ENCODE assay signal across 31 mouse cellular contexts in genomic region chr6:147606666-147607065, GRCm38 (mm10).
DNase-seq lines count a peak whose midpoint lies in the region; ATAC-seq and TF ChIP-seq lines count a peak whose summit lies in the region.
"Had no signal": no experiment of that assay in that cellular context is flagged by ENCODE, and none has a peak within 500 bp of the region (broad histone marks: within the 10 kb centered on the region; RNA-seq: fewer than 3 reads in every experiment).

No protein-coding gene starts in this region.

- TF ChIP-seq POLR2A in thymus, adult 2 months (IDR thresholded peaks at IDR 0.05; ENCODE audit: control insufficient read depth, extremely low read depth, insufficient read depth, low read length, poor library complexity): no peak

- no peak for DNase-seq in liver, embryonic 11.5 days (ENCODE audit: low spot score)
- peak; percentile 9 for DNase-seq in thymus, postnatal 14 days
- DNase-seq in thymus, adult 2 months: no peak
- DNase-seq in midbrain, embryonic 10.5 days (ENCODE audit: low spot score): no peak
- no peak for DNase-seq in left cerebral cortex, postnatal 10 days (ENCODE audit: extremely low spot score in 1 of 2, low spot score in 2 of 2)
- DNase-seq: adrenal gland, adult 2 months; adrenal gland, postnatal 36 days; B cell, adult 2 months; cerebellum, adult 18-20 months; cerebellum, postnatal 10 days; gastrocnemius, postnatal 14 days; heart, adult 18-20 months; heart, postnatal 10 days; kidney, adult 18-20 months; kidney, postnatal 25 days; lung, adult 18-20 months; lung, postnatal 4 days; right cerebral cortex, postnatal 25 days had no signal

- H3K9me3 ChIP-seq in liver, embryonic 12.5 days (replicated peaks): no peaks in the 10 kb centered on the region
- H3K9me3 ChIP-seq in liver, embryonic 11.5 days (ENCODE audit: control insufficient read depth, low read length): no peaks in the 10 kb centered on the region
- no peaks in the 10 kb centered on the region for H3K9me3 ChIP-seq in liver, embryonic 16.5 days (replicated peaks; ENCODE audit: control insufficient read depth, low read length)
- H3K9me3 ChIP-seq in midbrain, embryonic 10.5 days (replicated peaks): no peaks in the 10 kb centered on the region
- H3K9me3 ChIP-seq: heart, embryonic 12.5 days; kidney, embryonic 15.5 days; limb, embryonic 13.5 days; midbrain, embryonic 13.5 days; stomach, embryonic 15.5 days had no signal

- H3K27ac ChIP-seq in liver, embryonic 12.5 days: no peak overlapping the region
- no peak overlapping the region for H3K27ac ChIP-seq in liver, embryonic 11.5 days (ENCODE audit: low read depth, low read length)
- H3K27ac ChIP-seq in thymus, adult 2 months (ENCODE audit: control insufficient read depth, insufficient read depth, low read length): no peak overlapping the region
- no peak overlapping the region for H3K27ac ChIP-seq in liver, embryonic 16.5 days (ENCODE audit: low read length)
- H3K27ac ChIP-seq in midbrain, embryonic 10.5 days (replicated peaks): no peak overlapping the region
- H3K27ac ChIP-seq: hindbrain, embryonic 14.5 days; kidney, embryonic 15.5 days; left cerebral cortex, adult 2 months; limb, embryonic 13.5 days; midbrain, embryonic 13.5 days; stomach, embryonic 15.5 days had no signal

- WGBS in liver, embryonic 12.5 days (ENCODE audit: insufficient replicate concordance): 44% methylated on average over 10 of the region's 10 CpGs
- WGBS in liver, embryonic 11.5 days: 58% methylated on average over 10 of the region's 10 CpGs
- WGBS in thymus, adult 2 months: 26% methylated on average over 10 of the region's 10 CpGs
- WGBS in liver, embryonic 16.5 days (ENCODE audit: insufficient replicate concordance): 30% methylated on average over 10 of the region's 10 CpGs
- 87% methylated on average over 10 of the region's 10 CpGs for WGBS in midbrain, embryonic 10.5 days

- intact Hi-C loops in left cerebral cortex, postnatal 10 days (cut with DNase I): no loop called here

- H3K4me2 ChIP-seq in liver, embryonic 12.5 days: no peak overlapping the region
- H3K4me2 ChIP-seq in liver, embryonic 11.5 days: no peak overlapping the region
- H3K4me2 ChIP-seq in liver, embryonic 16.5 days (ENCODE audit: low read depth, low read length): no peak overlapping the region
- H3K4me2 ChIP-seq: heart, embryonic 12.5 days; hindbrain, embryonic 14.5 days; kidney, embryonic 15.5 days; limb, embryonic 13.5 days; midbrain, embryonic 13.5 days; stomach, embryonic 15.5 days had no signal

- H3K4me3 ChIP-seq in liver, embryonic 12.5 days: no peak overlapping the region
- H3K4me3 ChIP-seq in liver, embryonic 11.5 days (ENCODE audit: low read depth, low read length): no peak overlapping the region
- H3K4me3 ChIP-seq in thymus, adult 2 months (ENCODE audit: control insufficient read depth, insufficient read depth, low read length): no peak overlapping the region
- H3K4me3 ChIP-seq in liver, embryonic 16.5 days (ENCODE audit: low read depth, low read length): no peak overlapping the region
- H3K4me3 ChIP-seq in midbrain, embryonic 10.5 days: no peak overlapping the region
- H3K4me3 ChIP-seq: erythroblast, embryonic 14.5 days; heart, embryonic 12.5 days; kidney, embryonic 15.5 days; left cerebral cortex, adult 2 months; limb, embryonic 13.5 days; midbrain, embryonic 13.5 days; stomach, embryonic 15.5 days had no signal

- ATAC-seq in liver, embryonic 12.5 days: peak; percentile 30; the same call in 1 of the 2 replicates
- no peak for ATAC-seq in liver, embryonic 11.5 days (replicated peaks; ENCODE audit: low FRiP score)
- peak; percentile 37; the same call in 1 of the 2 replicates for ATAC-seq in liver, embryonic 16.5 days (ENCODE audit: low read depth)
- peak; percentile 53; the same call in 1 of the 2 replicates for ATAC-seq in megakaryocyte-erythroid progenitor cell, adult 5-6 weeks (replicated peaks; ENCODE audit: low FRiP score, low TSS enrichment, poor library complexity, severe bottlenecking)
- ATAC-seq: forebrain, embryonic 16.5 days; lung, postnatal 0 days; midbrain, embryonic 13.5 days had no signal

- no peak for TF ChIP-seq CTCF in thymus, adult 2 months (IDR thresholded peaks at IDR 0.05; ENCODE audit: borderline replicate concordance, control insufficient read depth, extremely low read depth, insufficient read depth, low read length, poor library complexity)

- no peak overlapping the region for H3K9ac ChIP-seq in liver, embryonic 12.5 days
- no peak overlapping the region for H3K9ac ChIP-seq in liver, embryonic 11.5 days (ENCODE audit: low read depth, low read length)
- H3K9ac ChIP-seq in liver, embryonic 16.5 days (ENCODE audit: low read depth, low read length): no peak overlapping the region
- H3K9ac ChIP-seq: heart, embryonic 12.5 days; hindbrain, embryonic 14.5 days; kidney, embryonic 15.5 days; limb, embryonic 13.5 days; midbrain, embryonic 13.5 days; stomach, embryonic 15.5 days had no signal

- H3K4me1 ChIP-seq in liver, embryonic 12.5 days: peaks cover 7% of the 10 kb centered on the region; the same call in 1 of the 2 replicates
- H3K4me1 ChIP-seq in liver, embryonic 11.5 days (replicated peaks; ENCODE audit: control insufficient read depth, insufficient read depth, low read length): no peaks in the 10 kb centered on the region
- H3K4me1 ChIP-seq in thymus, adult 2 months (replicated peaks; ENCODE audit: control insufficient read depth, insufficient read depth, low read length): no peaks in the 10 kb centered on the region; the same call in 1 of the 2 replicates
- H3K4me1 ChIP-seq in liver, embryonic 16.5 days (ENCODE audit: control insufficient read depth, low read depth, low read length): no peaks in the 10 kb centered on the region
- peaks cover 13% of the 10 kb centered on the region for H3K4me1 ChIP-seq in midbrain, embryonic 10.5 days
- H3K4me1 ChIP-seq: stomach, embryonic 15.5 days had no signal

- H3K36me3 ChIP-seq in liver, embryonic 12.5 days: no peaks in the 10 kb centered on the region
- no peaks in the 10 kb centered on the region for H3K36me3 ChIP-seq in liver, embryonic 11.5 days (ENCODE audit: control insufficient read depth, insufficient read depth, low read length)
- no peaks in the 10 kb centered on the region for H3K36me3 ChIP-seq in thymus, adult 2 months (ENCODE audit: control insufficient read depth, insufficient read depth, low read length)
- H3K36me3 ChIP-seq in liver, embryonic 16.5 days (ENCODE audit: control insufficient read depth, insufficient read depth): no peaks in the 10 kb centered on the region
- H3K36me3 ChIP-seq in midbrain, embryonic 10.5 days: no peaks in the 10 kb centered on the region
- H3K36me3 ChIP-seq: heart, embryonic 12.5 days; kidney, embryonic 15.5 days; limb, embryonic 13.5 days; stomach, embryonic 15.5 days had no signal

- H3K27me3 ChIP-seq in liver, embryonic 12.5 days (replicated peaks): no peaks in the 10 kb centered on the region
- H3K27me3 ChIP-seq in liver, embryonic 11.5 days (replicated peaks; ENCODE audit: control insufficient read depth, insufficient read depth, low read length): no peaks in the 10 kb centered on the region
- no peaks in the 10 kb centered on the region for H3K27me3 ChIP-seq in thymus, adult 2 months (ENCODE audit: control insufficient read depth, insufficient read depth, low read length)
- H3K27me3 ChIP-seq in liver, embryonic 16.5 days (ENCODE audit: control insufficient read depth, insufficient read depth, low read depth, low read length): no peaks in the 10 kb centered on the region
- H3K27me3 ChIP-seq in midbrain, embryonic 10.5 days (ENCODE audit: low read depth, poor library complexity, severe bottlenecking): no peaks in the 10 kb centered on the region
- H3K27me3 ChIP-seq: heart, embryonic 12.5 days; kidney, embryonic 15.5 days; limb, embryonic 13.5 days; midbrain, embryonic 13.5 days; stomach, embryonic 15.5 days had no signal
